Mouse (Mus musculus) CH12.LX (cell line): ENCODE measurements at regions not wholly inside any gene's neighbourhood (a gene's known extent, or its start where the extent isn't known, plus 50 kb on each side); places are given as distances from the start of the nearest gene placed in this dataset.

Experiments
- DNase-seq: peaks from one replicate; pipeline ENCODE4 v3.0.0-alpha.2; 2013; ENCODE audit errors: extremely low read depth
- H3K27ac ChIP-seq: 2 replicates; pipeline ENCODE4 v1.5.1; 2012; ENCODE audit warnings: low read depth, mild to moderate bottlenecking, control low read depth, moderate library complexity; ENCODE audit not compliant: insufficient read depth
- H3K27me3 ChIP-seq: replicated peaks from 2 replicates; pipeline ENCODE3; 2012; ENCODE audit warnings: inconsistent platforms
- H3K36me3 ChIP-seq, 2 experiments: replicated peaks in 1 of 2; 2 replicates each; pipeline versions ENCODE3 to v1.6.1; 2012; ENCODE audit warnings: inconsistent platforms in 1 of 2, low read length in 1 of 2, mild to moderate bottlenecking in 1 of 2, mixed read lengths in 1 of 2, moderate library complexity in 1 of 2; ENCODE audit not compliant: control insufficient read depth in 1 of 2, insufficient read depth in 1 of 2
- H3K4me1 ChIP-seq, 2 experiments: 2 replicates each; pipeline ENCODE4 v1.6.1; 2012; ENCODE audit warnings: inconsistent platforms in 1 of 2, moderate library complexity in 1 of 2; ENCODE audit not compliant: insufficient read depth in 2 of 2, control insufficient read depth in 1 of 2
- H3K4me2 ChIP-seq: 2 replicates; pipeline ENCODE4 v1.6.1; 2012; ENCODE audit warnings: low read depth, mild to moderate bottlenecking, control low read depth; ENCODE audit not compliant: poor library complexity, insufficient read depth, severe bottlenecking
- H3K4me3 ChIP-seq, 3 experiments: fragments of 150-350 bp in 1 of 3; sonication (generic) in 1 of 3; replicated peaks in 1 of 3; 2 replicates each; pipeline versions ENCODE3 to v1.5.1; 2011 to 2012; ENCODE audit warnings: low read depth in 2 of 3, low read length in 2 of 3, mild to moderate bottlenecking in 2 of 3, moderate library complexity in 2 of 3, control low read depth in 1 of 3, improper control_type of control experiment in 1 of 3, inconsistent platforms in 1 of 3, mixed read lengths in 1 of 3; ENCODE audit not compliant: poor library complexity in 1 of 3
- H3K79me2 ChIP-seq: replicated peaks from 2 replicates; pipeline ENCODE4 v1.6.1; 2012; ENCODE audit warnings: mild to moderate bottlenecking, moderate library complexity; ENCODE audit not compliant: control insufficient read depth, poor library complexity, insufficient read depth, severe bottlenecking; ENCODE audit errors: extremely low read depth
- H3K9ac ChIP-seq: 2 replicates; pipeline ENCODE4 v1.6.1; 2012; ENCODE audit warnings: low read depth, mild to moderate bottlenecking, control low read depth, moderate library complexity; ENCODE audit not compliant: insufficient read depth
- H3K9me3 ChIP-seq: replicated peaks from 2 replicates; pipeline ENCODE3; 2012; ENCODE audit warnings: low read length, inconsistent platforms, mixed read lengths
- BHLHE40 ChIP-seq: IDR thresholded peaks from 2 replicates; pipeline ENCODE4 v1.6.1; 2011; ENCODE audit warnings: mild to moderate bottlenecking, low read depth, low read length, improper control_type of control experiment
- ETS1 ChIP-seq: conservative IDR thresholded peaks from 2 replicates; pipeline ENCODE4 v1.6.1; 2012; ENCODE audit warnings: low read depth, mild to moderate bottlenecking, inconsistent platforms, low read length, improper control_type of control experiment, moderate library complexity
- KAT2A ChIP-seq: IDR thresholded peaks from 2 replicates; pipeline ENCODE4 v1.6.1; 2012; ENCODE audit warnings: low read length, improper control_type of control experiment, inconsistent platforms; ENCODE audit not compliant: insufficient replicate concordance
- MAFK ChIP-seq: IDR thresholded peaks from 2 replicates; pipeline ENCODE4 v1.6.1; 2011; ENCODE audit warnings: low read length, improper control_type of control experiment; ENCODE audit not compliant: insufficient replicate concordance
- MAX ChIP-seq: IDR thresholded peaks from 2 replicates; pipeline ENCODE4 v1.6.1; 2011; ENCODE audit warnings: low read length, improper control_type of control experiment
- MAZ ChIP-seq: IDR thresholded peaks from 2 replicates; pipeline ENCODE4 v1.6.1; 2012; ENCODE audit warnings: low read depth, mild to moderate bottlenecking, inconsistent platforms, low read length, improper control_type of control experiment, moderate library complexity
- MXI1 ChIP-seq: IDR thresholded peaks from 2 replicates; pipeline ENCODE4 v1.6.1; 2011; ENCODE audit warnings: mild to moderate bottlenecking, low read depth, low read length, improper control_type of control experiment
- MYC ChIP-seq: IDR thresholded peaks from 2 replicates; pipeline ENCODE4 v1.6.1; 2011; ENCODE audit warnings: low read depth, mild to moderate bottlenecking, improper control_type of control experiment, low read length
- NELFE ChIP-seq: IDR thresholded peaks from 2 replicates; pipeline ENCODE4 v1.6.1; 2011; ENCODE audit warnings: low read depth, low read length, improper control_type of control experiment
- PAX5 ChIP-seq: IDR thresholded peaks from 2 replicates; pipeline ENCODE4 v1.6.1; 2012; ENCODE audit warnings: low read length, inconsistent platforms, mixed read lengths
- POLR2AphosphoS2 ChIP-seq: IDR thresholded peaks from 2 replicates; pipeline ENCODE4 v1.6.1; 2011; ENCODE audit warnings: low read depth, low read length, improper control_type of control experiment
- RAD21 ChIP-seq: IDR thresholded peaks from 2 replicates; pipeline ENCODE4 v1.6.1; 2011; ENCODE audit warnings: low read depth, mild to moderate bottlenecking, low read length, improper control_type of control experiment, moderate library complexity
- RCOR1 ChIP-seq: conservative IDR thresholded peaks from 2 replicates; pipeline ENCODE4 v1.6.1; 2012; ENCODE audit warnings: low read depth, mild to moderate bottlenecking, inconsistent platforms, low read length, improper control_type of control experiment
- SIN3A ChIP-seq: IDR thresholded peaks from 2 replicates; pipeline ENCODE4 v1.6.1; 2012; ENCODE audit warnings: low read length, improper control_type of control experiment, inconsistent platforms
- SMC3 ChIP-seq: IDR thresholded peaks from 2 replicates; pipeline ENCODE4 v1.6.1; 2011; ENCODE audit warnings: low read depth, low read length, improper control_type of control experiment
- USF1 ChIP-seq: IDR thresholded peaks from 2 replicates; pipeline ENCODE4 v1.6.1; 2014; ENCODE audit warnings: low read depth, mild to moderate bottlenecking, inconsistent platforms, low read length, improper control_type of control experiment
- ZC3H11A ChIP-seq: IDR thresholded peaks from 2 replicates; pipeline ENCODE4 v1.6.1; 2012; ENCODE audit warnings: low read depth, mild to moderate bottlenecking, inconsistent platforms, low read length, improper control_type of control experiment
- ZKSCAN1 ChIP-seq: IDR thresholded peaks from 2 replicates; pipeline ENCODE4 v1.6.1; 2012; ENCODE audit warnings: low read depth, inconsistent platforms, low read length, improper control_type of control experiment, borderline replicate concordance
- ZNF384 ChIP-seq: IDR thresholded peaks from 2 replicates; pipeline ENCODE4 v1.6.1; 2012; ENCODE audit warnings: low read depth, low read length, improper control_type of control experiment, inconsistent platforms
- dilution Hi-C: fragments of 300-500 bp; cut with MboI; formaldehyde crosslinking; loops from 2 replicates; pipeline ENCODE4 v1.14.3; 2020; ENCODE audit warnings: low sequenced_read_pairs; ENCODE audit not compliant: extremely low pct_unique_long_range_greater_than_20kb, extremely low pct_ligation_motif_present
- in situ Hi-C: fragments of 300-500 bp; cut with MboI; formaldehyde crosslinking; loops from 3 replicates; pipeline ENCODE4 v1.14.3; 2019; ENCODE audit warnings: low sequenced_read_pairs, low pct_ligation_motif_present, low pct_unique_long_range_greater_than_20kb, mixed read lengths

- in situ Hi-C loops, result no loop called here
These were observed 345.5 kb downstream of the Ccser2 start for GRCm38 (mm10) chr14:36623036-36623435.

DNA sequence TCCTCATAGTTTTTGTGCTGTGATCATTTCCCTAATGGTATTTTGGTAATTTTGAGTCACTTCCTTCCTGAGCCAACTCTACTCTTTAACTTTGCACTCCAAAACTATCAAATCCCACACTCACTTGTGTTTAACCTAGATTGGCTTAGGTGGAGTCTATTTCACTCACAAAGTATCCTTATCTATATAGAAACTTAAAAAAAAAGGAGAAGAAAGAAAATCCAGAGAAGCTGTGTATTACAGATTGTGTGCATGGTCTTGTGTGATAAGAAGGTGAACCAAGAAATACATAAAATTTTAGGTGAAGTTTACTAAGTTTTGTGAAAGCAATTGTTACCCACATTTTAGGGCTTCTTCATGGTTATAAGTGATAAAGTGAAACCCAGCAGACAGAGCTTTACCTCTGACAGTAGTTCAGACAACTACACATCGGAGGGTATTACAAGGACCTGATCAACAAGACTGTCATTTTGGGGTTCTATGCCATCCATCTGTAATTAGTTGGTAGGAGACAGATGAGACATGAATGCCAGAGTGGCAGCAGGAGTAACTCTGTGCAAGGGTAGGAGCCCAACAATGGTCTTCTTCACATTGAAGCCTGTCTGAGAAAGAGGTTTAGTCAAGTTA is 350.0 kb downstream of the Ccser2 start:
- no peak for TF ChIP-seq ZKSCAN1
- no peak for TF ChIP-seq ZNF384
- no peak for TF ChIP-seq MAFK
- no peak for TF ChIP-seq MXI1
- TF ChIP-seq MAX, result no peak
- TF ChIP-seq MYC, result no peak
- no peak for TF ChIP-seq RCOR1
- no peak for TF ChIP-seq ZC3H11A
- TF ChIP-seq PAX5, result no peak
- no peak for TF ChIP-seq SIN3A
- no peak for TF ChIP-seq SMC3

More at GRCm38 (mm10) chr14:36623036-36623435, 345.5 kb downstream of the Ccser2 start:
- Histone ChIP-seq H3K4me1 (no peaks in the 10 kb centered on the region), H3K79me2 (no peaks in the 10 kb centered on the region), H3K4me3 (no peak overlapping the region), H3K9me3 (no peaks in the 10 kb centered on the region), H3K36me3 (no peaks in the 10 kb centered on the region), H3K4me2 (no peak overlapping the region), H3K27me3 (peaks cover 6% of the 10 kb centered on the region), H3K27ac (no peak overlapping the region), H3K9ac (no peak overlapping the region)
- DNase-seq, result no peak
- dilution Hi-C loops, result no loop called here
- no peak for TF ChIP-seq ETS1
- no peak for TF ChIP-seq MAZ
- TF ChIP-seq USF1, result no peak
- TF ChIP-seq POLR2AphosphoS2, result no peak
- no peak for TF ChIP-seq KAT2A
- no peak for TF ChIP-seq RAD21
- no peak for TF ChIP-seq BHLHE40
- no peak for TF ChIP-seq MXI1
- TF ChIP-seq ZC3H11A, result no peak
- no peak for TF ChIP-seq MYC
- TF ChIP-seq ZNF384, result no peak
- no peak for TF ChIP-seq NELFE
- TF ChIP-seq, all 38 proteins: peak for 0

More for the DNA sequence above, 350.0 kb downstream of the Ccser2 start:
- Histone ChIP-seq H3K9me3 (no peaks in the 10 kb centered on the region), H3K4me1 (no peaks in the 10 kb centered on the region), H3K4me3 (no peak overlapping the region), H3K9ac (no peak overlapping the region), H3K36me3 (no peaks in the 10 kb centered on the region), H3K27me3 (no peaks in the 10 kb centered on the region), H3K79me2 (no peaks in the 10 kb centered on the region), H3K4me2 (no peak overlapping the region), H3K27ac (no peak overlapping the region)
- no peak for DNase-seq
- in situ Hi-C loops (no loop called here), dilution Hi-C loops (no loop called here)
